Mouse (Mus musculus): ENCODE results near the gene Hagh. TPM values are rescaled to one million over a fixed set of nuclear protein-coding genes. Genes with fewer than 3 reads are reported as not detected.

Gene Hagh
- polyA plus RNA-seq, 1 experiment from 2014 or later: 241 TPM

DNA sequence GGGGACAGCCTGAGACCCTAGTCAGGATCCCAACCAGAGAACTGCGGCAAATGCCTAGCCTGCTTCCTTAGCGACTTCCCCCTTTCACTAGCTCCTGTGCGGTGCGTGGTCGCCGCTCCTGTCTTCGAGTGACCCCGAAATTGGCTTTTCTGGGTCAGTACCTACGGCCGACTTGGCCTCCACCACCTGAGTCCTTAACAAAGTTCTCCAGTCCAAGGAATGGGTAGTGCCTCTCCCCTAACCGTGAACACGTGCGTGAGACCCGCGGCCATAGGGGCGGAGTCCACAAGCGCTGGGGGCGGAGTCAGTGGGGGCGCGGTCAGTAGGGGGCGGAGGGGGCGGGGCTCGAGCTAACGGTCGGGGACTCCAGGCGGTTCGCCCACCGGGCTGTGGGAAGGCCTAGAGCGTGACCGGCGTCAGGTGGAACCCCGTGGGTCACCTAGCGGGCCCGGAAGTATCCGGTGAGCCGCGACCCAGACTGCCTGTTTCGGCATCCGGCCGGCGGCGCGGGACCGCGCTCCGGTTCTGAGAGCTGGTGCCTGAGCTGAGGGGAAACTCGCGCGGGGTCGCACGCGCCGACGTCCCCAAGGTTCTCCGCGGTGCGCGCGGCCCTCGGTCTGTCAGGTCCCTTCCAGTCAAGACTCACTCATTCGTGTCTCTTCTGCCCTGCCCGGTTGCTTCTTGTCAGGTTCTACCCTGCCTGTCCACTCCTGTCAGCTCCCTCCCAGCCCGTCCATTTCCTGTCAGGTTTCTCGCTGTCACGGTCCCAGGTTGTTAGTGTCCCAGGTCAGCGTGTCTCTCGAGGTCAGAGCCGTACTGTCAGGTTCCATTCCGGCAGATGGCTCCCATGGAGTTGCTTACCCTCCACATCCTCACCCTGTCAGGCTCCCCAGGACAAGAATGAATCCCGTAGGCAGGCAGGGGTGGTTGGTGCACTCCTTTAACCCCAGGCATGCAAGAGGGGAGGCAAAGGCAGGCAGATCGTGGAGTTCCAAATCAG is 35.7 kb upstream of the Hagh start, which contains the start of gene Meiob:
Gene Meiob (plus strand): TSS at position 338 of the 1,000 bp plus-strand sequence.
- Histone ChIP-seq H3K36me3 (replicated peaks; ENCODE audit: insufficient read depth, low read length) (no peaks in the 10 kb centered on the region), H3K27ac (ENCODE audit: low read depth) (peak within 1 kb of the TSS; percentile 58), H3K9me3 (ENCODE audit: low read length) (no peaks in the 10 kb centered on the region), H3K9ac (replicated peaks) (peak within 1 kb of the TSS; percentile 70), H3K4me2 (ENCODE audit: low read depth, low read length) (peak within 1 kb of the TSS; percentile 92), H3K27me3 (ENCODE audit: insufficient read depth, low read length) (peaks cover 4% of the 10 kb centered on the region; the same call in 1 of the 2 replicates), H3K4me1 (ENCODE audit: insufficient read depth) (0 out of 2 replicates have a peak, but pooled peaks cover 4% of the 10 kb centered on the region), H3K4me3 (ENCODE audit: low read depth, low read length) (peak within 1 kb of the TSS; percentile 70)
- under 1% methylated on average over 71 of the region's 71 CpGs for WGBS (ENCODE audit: insufficient replicate concordance)
- TF ChIP-seq CTCF (IDR thresholded peaks at IDR 0.05; ENCODE audit: low read depth): no peak
- no peak for TF ChIP-seq EP300 (IDR thresholded peaks at IDR 0.05; ENCODE audit: low read depth)
- DNase-seq (peak; percentile 92), ATAC-seq (peak; percentile 95)

GRCm38 (mm10) chr17:24811211-24811610 is 28.7 kb upstream of the Hagh start:
- Histone ChIP-seq H3K4me2 (ENCODE audit: low read depth, low read length) (no peak overlapping the region), H3K9ac (replicated peaks) (no peak overlapping the region), H3K27ac (ENCODE audit: low read depth) (no peak overlapping the region), H3K4me1 (ENCODE audit: insufficient read depth) (no peaks in the 10 kb centered on the region), H3K9me3 (ENCODE audit: low read length) (no peaks in the 10 kb centered on the region), H3K4me3 (ENCODE audit: low read depth, low read length) (no peak overlapping the region), H3K36me3 (replicated peaks; ENCODE audit: insufficient read depth, low read length) (no peaks in the 10 kb centered on the region), H3K27me3 (ENCODE audit: insufficient read depth, low read length) (no peaks in the 10 kb centered on the region)
- WGBS (ENCODE audit: insufficient replicate concordance): 64% methylated on average over 3 of the region's 3 CpGs
- ATAC-seq: no peak
- DNase-seq: no peak
- TF ChIP-seq CTCF (IDR thresholded peaks at IDR 0.05; ENCODE audit: low read depth) (no peak), EP300 (IDR thresholded peaks at IDR 0.05; ENCODE audit: low read depth) (no peak)

DNA sequence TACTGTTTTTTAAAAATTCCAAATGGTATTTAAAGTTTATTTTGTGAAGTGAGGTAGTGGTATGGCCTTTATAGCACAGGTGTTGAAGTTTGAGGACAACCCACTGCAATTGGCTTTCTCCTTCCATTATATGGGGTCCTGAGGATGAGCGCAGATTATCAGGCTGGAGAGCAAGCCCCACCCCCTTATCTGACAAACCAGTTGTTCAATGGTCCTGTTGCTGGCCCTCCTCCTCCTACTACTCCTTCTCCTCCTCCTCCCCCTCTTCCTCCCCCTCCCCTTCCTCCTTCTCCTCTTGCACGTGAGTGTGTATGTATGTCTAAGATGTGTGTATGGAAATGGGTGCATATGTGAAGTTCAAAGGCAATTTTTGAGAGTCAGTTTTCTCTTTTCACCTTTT is 27.7 kb upstream of the Hagh start:
- H3K27me3 ChIP-seq (ENCODE audit: insufficient read depth, low read length): no peaks in the 10 kb centered on the region
- H3K4me3 ChIP-seq (ENCODE audit: low read depth, low read length): no peak overlapping the region
- WGBS (ENCODE audit: insufficient replicate concordance): 29% methylated on average over 2 of the region's 2 CpGs
- no peak for ATAC-seq
- no peak overlapping the region for H3K4me2 ChIP-seq (ENCODE audit: low read depth, low read length)
- no peak for DNase-seq
- no peaks in the 10 kb centered on the region for H3K9me3 ChIP-seq (ENCODE audit: low read length)
- TF ChIP-seq CTCF (IDR thresholded peaks at IDR 0.05; ENCODE audit: low read depth): no peak
- TF ChIP-seq EP300 (IDR thresholded peaks at IDR 0.05; ENCODE audit: low read depth): no peak
- no peak overlapping the region for H3K9ac ChIP-seq (replicated peaks)
- H3K27ac ChIP-seq (ENCODE audit: low read depth): no peak overlapping the region
- no peaks in the 10 kb centered on the region for H3K36me3 ChIP-seq (replicated peaks; ENCODE audit: insufficient read depth, low read length)
- H3K4me1 ChIP-seq (ENCODE audit: insufficient read depth): no peaks in the 10 kb centered on the region

DNA sequence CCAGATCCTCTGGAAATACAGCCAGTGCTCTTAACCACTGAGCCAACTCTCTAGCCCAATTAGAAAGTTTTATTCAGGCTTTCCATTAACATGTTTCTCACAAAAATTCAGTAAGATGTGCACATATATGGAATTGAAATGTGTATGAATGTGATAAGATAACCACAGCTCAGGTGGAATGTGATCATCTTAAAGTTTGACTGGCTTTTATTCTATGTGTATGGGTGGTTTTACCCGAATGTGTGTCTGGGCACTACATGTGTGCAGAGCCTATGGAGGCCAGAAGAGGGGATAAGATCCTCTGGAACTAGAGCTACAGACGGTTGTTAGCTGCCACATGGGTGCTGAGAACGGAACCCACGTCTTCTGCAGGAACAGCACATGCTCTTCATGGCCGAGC is 24.7 kb upstream of the Hagh start:
- no peak overlapping the region for H3K9ac ChIP-seq (replicated peaks)
- no peaks in the 10 kb centered on the region; the same call in 1 of the 2 replicates for H3K4me1 ChIP-seq (ENCODE audit: insufficient read depth)
- no peak overlapping the region for H3K4me2 ChIP-seq (ENCODE audit: low read depth, low read length)
- ATAC-seq: peak; percentile 24
- H3K27ac ChIP-seq (ENCODE audit: low read depth): no peak overlapping the region
- H3K36me3 ChIP-seq (replicated peaks; ENCODE audit: insufficient read depth, low read length): no peaks in the 10 kb centered on the region
- H3K4me3 ChIP-seq (ENCODE audit: low read depth, low read length): no peak overlapping the region
- no peak for DNase-seq
- H3K27me3 ChIP-seq (ENCODE audit: insufficient read depth, low read length): no peaks in the 10 kb centered on the region
- no peak for TF ChIP-seq CTCF (IDR thresholded peaks at IDR 0.05; ENCODE audit: low read depth)
- TF ChIP-seq EP300 (IDR thresholded peaks at IDR 0.05; ENCODE audit: low read depth): peak; percentile 29; the same call in 1 of the 2 replicates
- 67% methylated on average over 5 of the region's 5 CpGs for WGBS (ENCODE audit: insufficient replicate concordance)
- no peaks in the 10 kb centered on the region for H3K9me3 ChIP-seq (ENCODE audit: low read length)

- no peak overlapping the region for H3K4me3 ChIP-seq (ENCODE audit: low read depth, low read length)
- H3K4me1 ChIP-seq (ENCODE audit: insufficient read depth): no peaks in the 10 kb centered on the region; the same call in 1 of the 2 replicates
- no peaks in the 10 kb centered on the region for H3K27me3 ChIP-seq (ENCODE audit: insufficient read depth, low read length)
- peak overlapping the region; percentile 53 for H3K27ac ChIP-seq (ENCODE audit: low read depth)
- H3K36me3 ChIP-seq (replicated peaks; ENCODE audit: insufficient read depth, low read length): no peaks in the 10 kb centered on the region
- H3K4me2 ChIP-seq (ENCODE audit: low read depth, low read length): no peak overlapping the region
- no peak for DNase-seq
- WGBS (ENCODE audit: insufficient replicate concordance): 44% methylated on average over 1 of the region's 1 CpGs
- ATAC-seq: no peak
- H3K9ac ChIP-seq (replicated peaks): no peak overlapping the region
- no peaks in the 10 kb centered on the region for H3K9me3 ChIP-seq (ENCODE audit: low read length)
- TF ChIP-seq CTCF (IDR thresholded peaks at IDR 0.05; ENCODE audit: low read depth) (peak; percentile 57), EP300 (IDR thresholded peaks at IDR 0.05; ENCODE audit: low read depth) (no peak)
Measured at GRCm38 (mm10) chr17:24817503-24817902, 22.4 kb upstream of the Hagh start.

- H3K9ac ChIP-seq (replicated peaks): no peak overlapping the region
- DNase-seq: no peak
- 39% methylated on average over 6 of the region's 6 CpGs for WGBS (ENCODE audit: insufficient replicate concordance)
Measured at GRCm38 (mm10) chr17:24818172-24818571, 21.8 kb upstream of the Hagh start.

More at GRCm38 (mm10) chr17:24818172-24818571, 21.8 kb upstream of the Hagh start:
- Histone ChIP-seq H3K4me1 (ENCODE audit: insufficient read depth) (no peaks in the 10 kb centered on the region; the same call in 1 of the 2 replicates), H3K4me2 (ENCODE audit: low read depth, low read length) (no peak overlapping the region), H3K36me3 (replicated peaks; ENCODE audit: insufficient read depth, low read length) (no peaks in the 10 kb centered on the region), H3K4me3 (ENCODE audit: low read depth, low read length) (no peak overlapping the region), H3K27me3 (ENCODE audit: insufficient read depth, low read length) (no peaks in the 10 kb centered on the region), H3K27ac (ENCODE audit: low read depth) (peak overlapping the region; percentile 53), H3K9me3 (ENCODE audit: low read length) (no peaks in the 10 kb centered on the region)
- no peak; the same call in 1 of the 2 replicates for ATAC-seq
- TF ChIP-seq CTCF (IDR thresholded peaks at IDR 0.05; ENCODE audit: low read depth) (no peak), EP300 (IDR thresholded peaks at IDR 0.05; ENCODE audit: low read depth) (no peak)

Measured in liver, postnatal 0 days (tissue).